Mouse (Mus musculus) left cerebral cortex, adult 8-10 months (tissue): Measurements from ENCODE around the gene 4833423E24Rik. TPM values are rescaled to one million over a fixed set of nuclear protein-coding genes. Genes with fewer than 3 reads are reported as not detected.
A peak's percentile ranks its signal among the peaks of the same experiment; 100 is the strongest.

ENCODE experiments used
- DNase-seq, 2 experiments: peaks; one replicate each; pipeline ENCODE4 v3.0.0; 2022; ENCODE audit warnings: low spot score in 2 of 2
- total RNA-seq, 4 experiments: library from RNA; stranded (reverse); gene quantifications; 2 replicates each; pipeline ENCODE4 v1.2.4; 2022

Gene 4833423E24Rik
- total RNA-seq: under 1 TPM in 3 of 4 experiments, not detected in 1; 0.15 to 0.27 (median 0.16) TPM

DNA sequence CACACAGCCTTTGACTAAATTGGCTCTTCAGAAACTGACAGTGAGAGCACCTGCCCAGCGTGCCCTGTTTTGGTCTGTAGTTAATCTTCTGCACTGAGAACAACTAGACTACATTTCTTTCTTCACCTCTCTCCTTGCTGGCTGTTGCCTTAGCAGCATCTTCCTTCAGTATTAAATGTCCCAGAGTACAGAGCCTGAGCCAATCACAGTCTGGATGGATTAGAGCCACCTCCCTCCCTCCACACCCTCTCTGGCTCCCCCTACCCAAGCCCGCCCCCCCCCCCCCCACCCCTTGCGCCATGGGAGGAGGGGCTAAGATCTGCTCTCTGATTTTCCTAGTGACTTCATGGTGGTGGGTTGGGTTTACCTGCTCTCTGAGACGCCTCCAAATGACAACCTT lies at the start of gene 4833423E24Rik:
TSS of gene 4833423E24Rik (minus strand) at position 146 of the 400 bp plus-strand sequence.
- DNase-seq: no peak

DNA sequence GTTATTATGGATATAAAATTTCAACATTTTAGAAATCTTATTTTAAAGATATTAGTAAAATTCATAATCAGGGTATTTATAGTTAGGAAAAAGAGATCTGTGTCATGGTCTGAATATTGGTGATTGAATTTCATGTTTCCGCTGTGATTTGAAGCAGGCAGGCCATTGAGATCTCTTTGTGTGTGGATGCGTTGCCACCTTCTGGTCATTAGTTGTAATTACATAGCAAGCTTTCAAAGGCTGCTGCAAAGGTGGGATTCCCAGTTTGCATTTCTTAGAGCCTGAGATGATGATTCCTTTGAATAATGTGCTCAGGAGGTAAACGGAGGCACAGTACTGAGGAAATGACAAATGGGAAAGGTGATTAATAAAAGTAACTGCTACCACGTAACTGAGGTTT lies 42.4 kb upstream of the 4833423E24Rik start:
- peak in 1 of 2 experiments; percentile 7 for DNase-seq

DNA sequence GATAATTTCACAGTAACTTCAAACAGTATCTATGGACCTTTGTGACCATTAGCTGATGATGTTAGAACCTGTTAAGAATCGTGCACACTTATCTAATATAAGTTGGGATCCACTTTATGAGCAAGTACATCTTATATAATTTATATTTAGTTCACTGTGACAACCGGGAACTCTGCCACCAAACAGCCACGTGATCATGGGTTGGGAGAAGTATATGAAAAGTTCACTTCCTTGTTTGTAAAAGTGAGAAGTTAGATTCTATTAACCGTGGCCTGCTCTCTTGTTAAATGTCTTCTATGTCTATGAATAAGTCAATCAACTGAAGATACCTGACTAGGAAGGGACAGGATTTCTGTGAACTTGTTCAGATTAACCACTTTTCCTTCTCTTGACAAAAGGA lies 41.4 kb upstream of the 4833423E24Rik start:
- DNase-seq: no peak

DNA sequence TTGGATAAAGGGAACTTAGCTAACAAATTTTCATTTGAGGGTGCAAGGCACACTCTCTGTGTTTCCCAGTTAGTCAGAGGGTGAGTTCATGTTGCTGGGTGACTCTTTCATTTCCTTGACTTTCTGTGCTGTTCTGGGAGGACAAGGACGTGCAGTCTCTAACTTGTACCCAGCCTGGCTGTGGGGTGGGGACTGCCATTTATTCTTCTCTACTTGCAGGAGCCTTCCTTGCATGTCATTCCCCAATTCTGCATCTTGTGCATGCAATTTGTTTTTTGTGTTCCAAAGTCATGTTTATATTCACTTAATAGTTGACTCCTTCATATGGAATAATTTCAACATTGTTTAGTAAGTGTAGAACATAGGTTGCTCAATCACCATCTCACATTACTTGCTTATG lies 36.0 kb upstream of the 4833423E24Rik start:
- no peak for DNase-seq

DNA sequence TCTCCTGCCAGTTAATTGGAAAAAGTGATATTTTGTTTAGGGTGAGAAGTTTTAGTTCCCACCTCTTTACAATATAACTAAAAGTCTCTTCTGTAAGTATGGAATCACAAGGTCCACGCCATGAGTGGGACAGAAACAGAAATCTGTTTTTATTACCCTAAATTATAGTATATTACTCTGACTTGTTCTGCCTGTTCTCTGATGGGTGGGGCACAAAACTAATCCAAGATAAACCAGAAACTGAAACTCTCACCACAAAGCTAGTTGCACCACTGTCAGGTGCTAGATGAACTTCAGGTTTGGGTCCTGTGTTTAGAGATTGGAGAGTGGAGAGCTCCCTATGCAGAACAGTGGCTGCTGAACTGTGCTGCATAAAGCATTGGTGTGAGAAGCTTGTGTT lies 15.1 kb upstream of the 4833423E24Rik start:
- DNase-seq: no peak

DNA sequence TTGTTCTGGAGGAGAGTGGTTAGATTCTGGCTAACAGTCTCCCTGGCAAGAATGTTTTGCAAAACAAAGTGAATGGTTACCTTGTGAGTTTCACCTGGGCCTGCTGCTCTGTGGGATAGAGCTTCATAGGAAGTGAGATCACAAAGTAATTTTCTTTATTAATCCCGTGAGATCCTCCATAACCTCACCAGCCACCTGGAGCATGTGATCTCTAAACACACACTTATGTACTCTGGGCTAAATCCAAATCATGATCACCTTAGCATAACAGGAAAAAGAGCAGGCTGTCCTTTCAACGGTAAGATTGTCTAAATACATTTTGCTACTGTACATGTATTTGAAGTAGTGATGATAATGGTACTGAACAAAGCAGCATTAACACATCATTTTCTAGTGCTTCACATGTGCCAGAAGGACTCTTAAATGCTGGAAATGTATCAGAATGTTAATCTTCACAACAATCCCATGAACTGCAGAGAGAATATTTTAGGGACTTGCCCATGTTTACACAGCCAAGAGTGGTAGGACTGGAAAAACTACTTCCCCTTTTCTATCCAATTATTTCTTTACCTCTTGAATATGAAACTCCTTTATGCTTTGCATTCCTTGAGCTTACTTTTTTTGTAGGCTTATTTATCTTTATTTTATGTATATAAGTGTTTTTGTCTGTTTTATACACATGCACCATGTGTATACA lies 13.4 kb upstream of the 4833423E24Rik start:
- DNase-seq: no peak

GRCm38 (mm10) chr2:85522859-85523489 lies 4.2 kb upstream of the 4833423E24Rik start:
- no peak for DNase-seq

- no peak for DNase-seq
These were observed 532 bp downstream of the 4833423E24Rik start for GRCm38 (mm10) chr2:85518292-85518691.

DNA sequence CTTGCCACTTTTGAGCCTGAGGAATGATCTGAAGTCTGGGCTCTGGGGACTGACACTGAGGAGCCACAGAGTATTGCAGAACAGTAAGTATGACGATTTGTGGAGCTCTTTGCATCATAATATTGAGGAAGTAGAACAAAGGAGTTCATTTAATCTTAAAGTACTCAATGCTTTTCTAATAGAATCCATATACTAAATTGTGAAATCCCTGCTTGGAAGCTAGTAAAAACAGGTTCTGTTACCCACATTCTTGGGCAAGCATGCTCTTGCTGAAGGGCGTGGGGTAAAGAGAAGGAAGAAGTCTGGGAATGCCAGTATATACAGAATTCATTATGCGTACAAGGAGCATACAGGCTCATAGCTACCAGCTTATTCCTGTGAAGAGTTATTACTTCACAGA lies 8.4 kb downstream of the 4833423E24Rik start:
- no peak for DNase-seq

DNA sequence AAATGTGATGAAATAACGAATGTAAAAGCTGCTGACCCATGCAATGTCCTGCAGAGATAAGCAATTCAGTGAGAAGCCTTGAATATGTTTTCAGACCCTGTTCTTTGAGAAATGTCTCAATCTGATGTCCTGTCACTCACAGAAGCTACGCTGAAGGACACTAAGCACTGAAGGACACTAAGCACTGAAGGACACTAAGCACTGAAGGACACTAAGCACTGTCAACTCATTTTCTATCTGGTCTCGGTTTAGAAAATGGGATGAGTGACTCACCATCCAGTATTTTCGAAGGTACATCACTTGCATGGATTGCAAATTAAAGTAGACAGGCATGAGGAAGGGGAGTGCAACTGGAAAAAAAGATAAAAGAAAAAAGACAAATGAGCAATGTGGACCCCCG lies 28.4 kb downstream of the 4833423E24Rik start:
- DNase-seq: no peak

DNA sequence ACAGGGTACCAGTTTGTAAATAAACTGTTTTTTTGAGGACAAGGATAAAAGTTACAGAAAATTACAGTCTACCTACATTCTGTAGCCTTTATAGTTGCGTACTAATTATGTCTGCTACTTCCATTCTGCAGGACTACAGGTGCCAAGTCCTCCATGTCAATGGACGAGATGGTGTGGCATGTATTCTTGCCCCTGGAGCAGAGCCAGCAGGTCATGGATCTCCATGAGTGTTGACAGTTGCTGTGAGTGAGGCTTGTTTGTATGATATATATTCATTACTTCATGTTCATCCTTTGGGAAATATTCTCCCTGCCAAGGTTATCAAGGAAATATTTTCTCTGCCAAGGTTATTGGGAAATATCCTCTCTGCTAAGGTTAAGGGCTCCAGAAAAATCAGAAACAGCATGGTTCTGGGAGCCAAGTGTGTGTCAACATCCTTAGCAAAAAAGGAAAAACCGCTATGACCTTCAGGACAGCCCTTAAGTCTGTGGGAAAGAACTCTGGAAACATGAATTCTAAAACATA lies 52.0 kb downstream of the 4833423E24Rik start:
- DNase-seq: no peak

GRCm38 (mm10) chr2:85443539-85443938 lies 75.3 kb downstream of the 4833423E24Rik start, which contains the start of gene Olfr995:
TSS of gene Olfr995 (minus strand) at chr2:85443639.
- DNase-seq: no peak

DNA sequence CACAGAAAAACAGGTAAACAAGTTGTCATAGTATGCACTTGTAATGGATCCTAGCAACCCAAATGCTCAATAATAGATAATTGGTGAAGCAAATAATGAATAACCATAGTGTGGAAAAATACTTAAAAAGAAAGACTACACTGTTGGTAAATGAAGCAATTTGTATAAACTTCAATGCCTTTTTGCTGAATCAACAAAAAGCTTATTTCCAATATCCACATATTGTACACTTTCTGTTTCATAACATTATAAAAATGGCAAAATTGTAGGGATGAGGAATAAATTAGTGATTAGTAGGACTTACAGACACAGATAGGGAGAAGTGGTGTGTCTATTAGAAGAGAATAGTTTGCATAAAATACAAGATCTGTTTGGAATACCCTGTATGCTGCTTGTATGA lies 76.3 kb downstream of the 4833423E24Rik start:
- no peak for DNase-seq

- no peak for DNase-seq
These were observed 82.5 kb downstream of the 4833423E24Rik start, which contains the start of gene Olfr994 for GRCm38 (mm10) chr2:85436351-85436750. TSS of gene Olfr994 (minus strand) at chr2:85436451.

Other genes starting within 250 kb of the 4833423E24Rik start
- gene Olfr987, start 179.7 kb downstream of the 4833423E24Rik start, total RNA-seq: not detected
- not detected for gene Olfr988, start 155.8 kb downstream of the 4833423E24Rik start, total RNA-seq
- not detected for gene Olfr992, start 109.6 kb downstream of the 4833423E24Rik start, total RNA-seq
- gene Olfr993, start 104.1 kb downstream of the 4833423E24Rik start, total RNA-seq: not detected
- not detected for gene Olfr994, start 82.6 kb downstream of the 4833423E24Rik start, total RNA-seq
- gene Olfr995, start 75.4 kb downstream of the 4833423E24Rik start, total RNA-seq: not detected
- not detected for gene Olfr996, start 60.2 kb upstream of the 4833423E24Rik start, total RNA-seq
- not detected for gene Olfr998, start 69.9 kb upstream of the 4833423E24Rik start, total RNA-seq
- not detected for gene Olfr1000, start 92.9 kb upstream of the 4833423E24Rik start, total RNA-seq
- gene Olfr1002, start 131.7 kb upstream of the 4833423E24Rik start, total RNA-seq: not detected
- gene Olfr154, start 145.4 kb upstream of the 4833423E24Rik start, total RNA-seq: not detected
- not detected for gene Olfr1006, start 159.7 kb upstream of the 4833423E24Rik start, total RNA-seq
- not detected for gene Olfr1008, start 170.4 kb upstream of the 4833423E24Rik start, total RNA-seq
- not detected for gene Olfr1009, start 196.4 kb upstream of the 4833423E24Rik start, total RNA-seq
- not detected for gene Olfr1012, start 243.7 kb upstream of the 4833423E24Rik start, total RNA-seq
- gene Olfr1013, start 248.1 kb upstream of the 4833423E24Rik start, total RNA-seq: not detected